Mouse (Mus musculus) heart, embryonic 15.5 days (tissue): ENCODE data around the gene Aagab. TPM values are rescaled to one million over a fixed set of nuclear protein-coding genes. Genes with fewer than 3 reads are reported as not detected.

ENCODE experiments used
- ATAC-seq: fragments of 200-750 bp; cut with Nextera tagmentation; replicated peaks from 2 replicates; pipeline ENCODE4 v1.8.0; 2017; ENCODE audit warnings: low read depth, moderate TSS enrichment; ENCODE audit not compliant: insufficient number of reproducible peaks, insufficient read depth, low FRiP score
- H3K27ac ChIP-seq: fragments of 300-500 bp; sonication (generic); 2 replicates; pipeline ENCODE4 v1.5.1; 2015; ENCODE audit warnings: mild to moderate bottlenecking, inconsistent platforms
- H3K27me3 ChIP-seq: fragments of 300-500 bp; sonication (generic); 2 replicates; pipeline ENCODE4 v1.6.1; 2015; ENCODE audit warnings: inconsistent platforms
- H3K36me3 ChIP-seq: fragments of 300-500 bp; sonication (generic); 2 replicates; pipeline ENCODE4 v1.6.1; 2015; ENCODE audit warnings: mild to moderate bottlenecking, inconsistent platforms
- H3K4me1 ChIP-seq: fragments of 300-500 bp; sonication (generic); replicated peaks from 2 replicates; pipeline ENCODE4 v1.6.1; 2015; ENCODE audit warnings: inconsistent platforms
- H3K4me2 ChIP-seq: fragments of 300-500 bp; sonication (generic); 2 replicates; pipeline ENCODE4 v1.6.1; 2015; ENCODE audit warnings: inconsistent platforms, mild to moderate bottlenecking, moderate library complexity
- H3K4me3 ChIP-seq: fragments of 300-500 bp; sonication (generic); 2 replicates; pipeline ENCODE4 v1.5.1; 2015; ENCODE audit warnings: mild to moderate bottlenecking, inconsistent platforms
- H3K9ac ChIP-seq: fragments of 300-500 bp; sonication (generic); 2 replicates; pipeline ENCODE4 v1.6.1; 2015; ENCODE audit warnings: mild to moderate bottlenecking, inconsistent platforms
- H3K9me3 ChIP-seq: fragments of 300-500 bp; sonication (generic); replicated peaks from 2 replicates; pipeline ENCODE4 v1.6.1; 2016; ENCODE audit warnings: inconsistent platforms
- WGBS: fragments of 180-500 bp; shearing (Covaris S2); methylation state at CpG from one replicate; pipeline ENCODE4 v1.1.7; 2015; ENCODE audit warnings: mixed read lengths; 5-methylcytosine and 5-hydroxymethylcytosine counted together
- polyA plus RNA-seq: library from polyadenylated mRNA; unstranded; fragments of >200 nt; fragmentation: Nextera tagmentation; extraction: Ambion mirVana; gene quantifications from 2 replicates; pipeline ENCODE4 v1.2.1, GENCODE M21; 2015

Aagab gene
- polyA plus RNA-seq, 1 experiment from 2014 or later: 24.7 TPM

DNA sequence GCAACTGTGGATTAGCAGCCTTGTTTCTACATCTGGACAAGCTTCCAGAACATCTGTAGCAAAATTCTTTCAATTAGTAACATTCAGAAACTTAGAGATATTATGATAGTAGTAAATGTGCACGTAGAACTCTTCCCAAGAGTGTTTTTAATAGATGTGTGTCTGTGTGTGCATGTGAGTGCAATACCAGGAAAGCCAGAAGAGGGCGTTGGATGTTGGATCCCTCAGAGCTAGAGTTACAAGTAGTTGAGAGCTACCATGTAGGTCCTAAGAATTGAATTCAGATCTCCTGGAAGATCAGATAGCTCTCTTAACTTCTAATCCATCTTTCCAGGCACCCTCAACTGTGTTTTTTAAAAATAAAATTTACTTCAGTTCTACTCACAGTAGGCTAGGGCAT, 4.1 kb downstream of the Aagab start:
- H3K4me1 ChIP-seq: peaks cover 35% of the 10 kb centered on the region
- H3K27ac ChIP-seq: no peak overlapping the region
- no peak overlapping the region for H3K4me3 ChIP-seq
- no peaks in the 10 kb centered on the region for H3K36me3 ChIP-seq
- H3K9ac ChIP-seq: no peak overlapping the region
- no peak for ATAC-seq
- 69% methylated on average over 2 of the region's 2 CpGs for WGBS
- no peak overlapping the region for H3K4me2 ChIP-seq
- H3K9me3 ChIP-seq: no peaks in the 10 kb centered on the region
- H3K27me3 ChIP-seq: no peaks in the 10 kb centered on the region

DNA sequence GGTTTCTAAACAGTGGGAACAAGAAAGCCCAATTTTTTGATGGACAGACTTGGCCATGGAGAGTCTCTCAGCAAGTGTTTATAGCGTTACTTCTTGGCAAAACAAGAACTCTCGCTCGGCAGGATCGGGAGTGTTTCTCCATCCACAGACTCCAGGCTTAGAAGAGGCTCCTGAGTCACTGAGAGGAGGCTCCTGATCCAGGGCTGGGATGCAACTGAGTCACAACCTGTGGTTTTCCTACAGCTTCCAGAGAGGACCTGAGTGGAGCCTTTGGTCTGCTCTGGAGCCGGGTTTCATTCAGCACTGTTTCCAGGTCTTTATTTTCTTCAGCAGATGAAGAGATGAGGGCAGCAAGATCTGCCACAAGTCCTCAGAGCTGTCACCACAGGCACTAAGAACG, 5.5 kb downstream of the Aagab start:
- WGBS: 78% methylated on average over 6 of the region's 6 CpGs
- no peak for ATAC-seq

DNA sequence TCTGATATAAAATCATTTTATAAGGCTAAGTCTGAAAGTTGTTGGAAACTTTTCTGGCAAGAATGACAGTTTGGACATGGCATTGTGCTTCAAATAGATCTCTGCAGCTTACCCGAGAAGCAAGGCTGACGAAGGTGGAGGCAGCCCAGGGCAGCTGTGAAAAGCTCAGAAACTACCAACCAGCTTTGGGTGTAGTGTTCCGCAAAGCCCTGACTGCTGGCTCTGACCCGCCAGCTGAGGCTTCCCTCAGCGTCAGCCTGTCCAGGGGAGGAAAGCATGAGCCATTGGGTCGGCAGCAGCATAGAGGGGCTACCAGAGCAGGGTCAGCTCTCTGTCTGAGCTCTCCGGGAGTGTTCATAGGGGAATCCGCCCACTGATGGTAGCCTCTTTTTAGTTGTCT, 6.8 kb downstream of the Aagab start:
- no peak for ATAC-seq
- Histone ChIP-seq H3K9me3 (no peaks in the 10 kb centered on the region), H3K9ac (no peak overlapping the region), H3K27ac (no peak overlapping the region), H3K4me3 (no peak overlapping the region), H3K4me2 (no peak overlapping the region), H3K4me1 (peaks cover 45% of the 10 kb centered on the region), H3K36me3 (no peaks in the 10 kb centered on the region), H3K27me3 (no peaks in the 10 kb centered on the region)
- WGBS: 67% methylated on average over 8 of the region's 8 CpGs

More for the DNA sequence above, 5.5 kb downstream of the Aagab start:
- Histone ChIP-seq H3K4me3 (no peak overlapping the region), H3K4me1 (peaks cover 44% of the 10 kb centered on the region), H3K9me3 (no peaks in the 10 kb centered on the region), H3K9ac (no peak overlapping the region), H3K4me2 (no peak overlapping the region), H3K27me3 (no peaks in the 10 kb centered on the region), H3K27ac (no peak overlapping the region), H3K36me3 (no peaks in the 10 kb centered on the region)

DNA sequence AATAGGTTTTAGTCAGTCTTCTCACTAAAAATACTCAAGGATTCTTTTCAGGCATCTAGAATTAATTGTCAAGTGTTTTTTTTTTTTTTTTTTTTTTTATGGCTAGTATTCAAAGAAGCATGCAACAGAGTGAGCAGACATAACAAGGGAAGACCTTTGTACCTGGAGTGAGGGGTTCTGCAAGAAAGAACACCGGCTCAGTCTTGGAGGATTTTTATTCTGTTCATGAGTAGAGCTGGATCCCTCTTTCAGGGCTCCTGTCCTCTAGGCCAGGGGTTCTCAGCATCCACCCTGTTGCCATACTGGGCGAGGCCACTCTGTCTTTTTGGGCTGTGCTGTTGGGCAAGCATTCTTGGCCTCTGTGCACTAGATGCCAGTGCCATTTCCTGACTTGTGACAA, 7.3 kb downstream of the Aagab start:
- peaks cover 43% of the 10 kb centered on the region for H3K4me1 ChIP-seq
- H3K9me3 ChIP-seq: no peaks in the 10 kb centered on the region
- H3K36me3 ChIP-seq: no peaks in the 10 kb centered on the region
- H3K27ac ChIP-seq: no peak overlapping the region
- H3K4me3 ChIP-seq: no peak overlapping the region
- H3K27me3 ChIP-seq: no peaks in the 10 kb centered on the region
- ATAC-seq: no peak
- 90% methylated on average over 2 of the region's 2 CpGs for WGBS
- no peak overlapping the region for H3K4me2 ChIP-seq
- H3K9ac ChIP-seq: no peak overlapping the region

DNA sequence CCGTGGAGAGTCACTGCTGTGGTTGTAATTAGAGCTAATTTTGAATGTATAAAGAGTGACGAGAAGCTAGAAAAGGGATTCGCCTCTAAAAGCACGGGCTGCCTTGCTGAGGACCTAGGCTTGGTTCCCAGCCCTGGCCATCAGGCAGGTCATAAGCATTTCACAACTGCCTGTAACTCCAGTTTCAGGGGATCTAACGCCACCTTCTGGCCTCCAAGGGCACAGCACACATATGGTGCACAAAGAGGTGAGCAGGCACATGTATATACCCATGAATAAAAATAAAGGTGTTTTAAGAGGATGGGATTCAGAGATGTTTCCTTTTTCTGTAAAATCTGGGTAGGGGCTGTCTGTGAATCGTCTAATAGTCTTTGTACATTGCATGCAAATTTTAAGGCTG, 7.8 kb downstream of the Aagab start:
- H3K27me3 ChIP-seq: no peaks in the 10 kb centered on the region
- peaks cover 39% of the 10 kb centered on the region for H3K4me1 ChIP-seq
- no peaks in the 10 kb centered on the region for H3K36me3 ChIP-seq
- no peak overlapping the region for H3K4me3 ChIP-seq
- H3K9me3 ChIP-seq: no peaks in the 10 kb centered on the region
- no peak overlapping the region; the same call in 1 of the 2 replicates for H3K27ac ChIP-seq
- WGBS: 88% methylated on average over 6 of the region's 6 CpGs
- no peak overlapping the region for H3K9ac ChIP-seq
- no peak overlapping the region for H3K4me2 ChIP-seq
- no peak for ATAC-seq

DNA sequence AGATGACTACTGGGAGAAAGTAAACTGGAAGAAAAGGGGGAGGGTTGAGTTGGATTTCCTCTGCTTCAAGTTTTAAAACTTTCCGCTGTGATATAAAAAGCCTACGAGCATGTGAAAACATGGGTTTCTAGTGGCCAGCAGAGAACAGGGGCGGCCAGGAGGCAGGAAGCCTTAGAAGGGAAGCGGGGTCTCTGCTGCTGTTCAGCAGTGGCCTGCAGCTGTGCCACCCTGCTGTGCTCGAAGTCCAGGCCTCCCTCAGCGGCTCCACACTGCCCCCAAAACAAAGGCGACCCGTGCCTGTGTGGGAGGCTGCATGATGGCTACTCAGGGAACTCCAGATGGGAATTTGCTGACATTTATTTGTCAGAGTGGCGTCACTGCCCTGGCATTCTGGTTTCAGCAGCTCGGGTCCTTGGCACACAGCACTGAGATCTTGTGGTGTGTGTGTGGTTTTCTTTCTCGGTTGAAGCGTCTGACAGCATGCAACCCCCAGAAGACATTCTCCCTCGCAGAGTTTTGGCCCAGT, 8.4 kb downstream of the Aagab start:
- no peak overlapping the region for H3K4me3 ChIP-seq
- no peaks in the 10 kb centered on the region for H3K27me3 ChIP-seq
- peak overlapping the region; percentile 42 for H3K4me2 ChIP-seq
- no peaks in the 10 kb centered on the region for H3K36me3 ChIP-seq
- H3K9ac ChIP-seq: no peak overlapping the region; the same call in 1 of the 2 replicates
- no peaks in the 10 kb centered on the region for H3K9me3 ChIP-seq
- peaks cover 37% of the 10 kb centered on the region for H3K4me1 ChIP-seq
- 20% methylated on average over 13 of the region's 13 CpGs for WGBS
- ATAC-seq: peak; percentile 71; the same call in 1 of the 2 replicates
- H3K27ac ChIP-seq: peak overlapping the region; percentile 60

DNA sequence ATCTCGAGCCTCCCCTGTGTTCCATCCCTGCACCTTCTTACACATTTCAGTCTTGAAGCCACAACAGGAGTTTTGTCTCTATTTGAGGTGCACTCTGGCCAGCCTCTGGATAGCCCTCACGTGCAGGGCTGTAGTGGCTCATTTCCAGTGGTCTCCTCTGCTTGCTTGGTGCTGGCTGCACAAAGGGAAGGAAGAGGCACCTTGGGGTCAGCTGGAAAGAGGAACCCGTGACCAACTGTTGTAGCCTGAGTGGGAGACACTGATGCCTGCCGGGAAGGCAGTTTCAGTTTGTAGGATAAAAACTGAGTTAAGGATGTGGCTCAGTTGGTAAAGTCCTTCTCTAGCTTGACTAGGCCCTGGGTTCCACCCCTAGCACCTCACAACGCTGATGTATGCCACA, 9.5 kb downstream of the Aagab start:
- no peaks in the 10 kb centered on the region for H3K9me3 ChIP-seq
- WGBS: 58% methylated on average over 5 of the region's 5 CpGs
- no peak overlapping the region for H3K9ac ChIP-seq
- no peaks in the 10 kb centered on the region for H3K27me3 ChIP-seq
- H3K4me2 ChIP-seq: no peak overlapping the region
- no peak overlapping the region for H3K4me3 ChIP-seq
- 0 out of 2 replicates have a peak overlapping the region, but pooled peaks have one; percentile 60 for H3K27ac ChIP-seq
- peaks cover 6% of the 10 kb centered on the region for H3K36me3 ChIP-seq
- H3K4me1 ChIP-seq: peaks cover 37% of the 10 kb centered on the region
- ATAC-seq: no peak

DNA sequence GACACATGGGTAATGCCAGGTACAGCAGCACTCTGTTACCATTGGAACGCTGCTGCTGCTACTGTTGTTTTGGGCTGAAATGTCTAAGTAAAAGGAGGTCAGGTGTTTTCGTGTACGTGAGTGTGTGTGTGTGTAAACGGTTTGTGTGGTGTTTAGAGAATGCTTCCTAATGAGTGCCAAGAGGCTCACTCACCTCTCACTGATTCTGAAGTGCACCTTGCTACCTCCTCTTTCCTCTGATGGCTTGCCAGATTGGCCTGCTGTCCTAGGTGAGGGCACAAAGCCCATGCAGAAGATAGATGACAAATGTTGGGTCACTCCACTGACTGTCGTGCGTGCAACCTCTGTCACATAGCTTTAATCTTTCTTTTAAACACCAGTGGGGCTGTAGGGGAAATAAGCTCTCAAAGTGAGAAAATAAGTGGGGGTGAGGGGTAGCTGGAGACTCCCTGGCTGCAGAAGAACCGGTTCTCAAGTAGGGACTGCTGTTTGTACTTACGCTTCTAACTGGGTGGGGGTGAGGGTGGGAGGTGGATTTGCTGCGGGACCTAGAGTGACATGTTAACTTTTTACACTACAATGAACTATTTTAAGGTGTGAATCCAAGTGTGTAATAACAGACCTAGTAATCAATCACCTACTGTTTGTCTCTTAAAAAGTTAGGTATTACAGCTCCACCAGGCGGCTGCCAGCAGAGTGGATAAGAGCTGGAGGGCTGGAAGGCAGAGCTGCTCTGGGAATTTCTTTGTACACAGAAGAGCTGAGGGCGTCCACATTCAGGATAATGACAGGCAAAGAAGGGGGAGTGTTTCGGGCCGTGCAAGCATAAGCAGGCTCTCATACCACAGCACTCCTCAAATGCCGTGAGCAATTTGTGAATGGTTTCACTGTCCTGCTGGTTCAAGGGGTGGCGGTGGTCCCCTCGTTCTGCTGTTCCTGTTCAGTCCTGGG, 10.4 kb downstream of the Aagab start:
- Histone ChIP-seq H3K4me1 (peaks cover 37% of the 10 kb centered on the region), H3K9me3 (no peaks in the 10 kb centered on the region), H3K27ac (no peak overlapping the region), H3K4me3 (no peak overlapping the region), H3K9ac (no peak overlapping the region), H3K36me3 (peaks cover 14% of the 10 kb centered on the region), H3K27me3 (no peaks in the 10 kb centered on the region), H3K4me2 (no peak overlapping the region; the same call in 1 of the 2 replicates)
- no peak; the same call in 1 of the 2 replicates for ATAC-seq
- WGBS: 59% methylated on average over 16 of the region's 16 CpGs

DNA sequence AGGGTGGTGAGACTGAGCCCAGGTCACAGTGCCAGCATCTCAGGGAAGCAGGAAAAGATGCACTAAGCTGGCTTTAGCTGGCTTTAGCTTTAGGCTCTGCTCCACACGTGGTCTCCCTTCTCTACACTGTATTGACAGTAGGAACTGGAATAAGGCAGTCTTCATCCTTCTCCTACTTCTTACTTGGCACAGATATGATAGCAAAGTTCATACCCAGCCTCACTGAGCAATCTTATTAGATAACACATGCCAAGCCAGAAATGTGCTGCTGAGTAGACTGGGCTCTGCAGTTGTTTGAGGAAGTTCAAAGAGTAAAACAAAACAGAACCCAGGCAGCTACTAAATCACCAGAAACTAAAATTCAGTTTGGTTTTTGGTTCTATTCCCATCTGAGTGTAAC, 11.1 kb downstream of the Aagab start:
- Histone ChIP-seq H3K9me3 (no peaks in the 10 kb centered on the region), H3K36me3 (peaks cover 22% of the 10 kb centered on the region), H3K27ac (no peak overlapping the region), H3K9ac (no peak overlapping the region), H3K27me3 (no peaks in the 10 kb centered on the region), H3K4me3 (no peak overlapping the region), H3K4me1 (peaks cover 37% of the 10 kb centered on the region), H3K4me2 (no peak overlapping the region; the same call in 1 of the 2 replicates)
- 22% methylated on average over 1 of the region's 1 CpGs for WGBS
- ATAC-seq: no peak

DNA sequence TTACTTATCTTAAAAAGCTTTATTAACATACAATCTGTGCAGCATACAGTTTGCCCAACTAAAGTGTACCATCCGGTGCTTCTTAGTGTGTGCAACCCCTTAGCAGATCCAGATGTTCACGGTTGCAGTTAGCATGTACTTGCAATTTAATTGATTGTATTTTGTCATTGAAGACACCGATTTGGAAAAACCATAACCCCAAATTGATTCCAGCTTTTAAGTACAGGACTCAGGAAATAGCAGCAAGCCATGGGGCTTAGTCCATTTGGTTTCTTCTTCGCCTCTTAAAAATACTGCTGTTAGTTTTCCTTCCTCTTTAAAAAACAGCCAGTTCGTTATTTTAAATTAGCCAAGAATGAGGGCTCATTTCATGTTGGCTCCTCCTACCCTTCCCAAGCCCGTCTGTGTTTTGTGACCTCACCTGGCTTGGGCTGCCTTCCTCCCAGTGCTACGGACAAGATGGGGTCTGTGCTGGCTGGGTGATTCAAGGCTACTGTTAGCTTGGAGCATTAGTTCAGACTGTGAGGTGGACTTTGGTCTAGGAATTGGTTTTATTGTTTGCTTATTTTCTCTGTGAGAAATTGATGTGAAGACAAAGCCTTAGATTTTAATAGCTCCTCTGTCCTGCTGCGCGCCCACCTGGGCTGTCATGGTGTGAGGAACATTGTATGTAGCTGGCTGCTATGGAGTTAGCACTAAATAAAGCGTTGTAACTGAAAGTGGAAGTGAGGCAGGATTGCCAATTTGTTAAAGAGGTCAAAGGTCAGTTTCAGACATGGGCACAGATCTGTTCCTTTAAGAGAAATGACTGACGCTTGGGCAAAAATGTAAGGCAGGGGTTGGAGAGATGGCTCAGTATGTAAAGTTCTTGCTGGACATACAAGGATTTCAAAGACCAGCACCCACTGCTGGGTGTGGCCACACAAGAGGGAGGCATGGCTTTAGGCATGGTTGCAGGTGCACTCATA, 11.8 kb downstream of the Aagab start:
- Histone ChIP-seq H3K4me2 (no peak overlapping the region), H3K4me3 (no peak overlapping the region), H3K9me3 (no peaks in the 10 kb centered on the region), H3K27ac (no peak overlapping the region), H3K4me1 (peaks cover 35% of the 10 kb centered on the region), H3K27me3 (no peaks in the 10 kb centered on the region), H3K36me3 (peaks cover 25% of the 10 kb centered on the region), H3K9ac (no peak overlapping the region)
- ATAC-seq: no peak
- 82% methylated on average over 11 of the region's 11 CpGs for WGBS

DNA sequence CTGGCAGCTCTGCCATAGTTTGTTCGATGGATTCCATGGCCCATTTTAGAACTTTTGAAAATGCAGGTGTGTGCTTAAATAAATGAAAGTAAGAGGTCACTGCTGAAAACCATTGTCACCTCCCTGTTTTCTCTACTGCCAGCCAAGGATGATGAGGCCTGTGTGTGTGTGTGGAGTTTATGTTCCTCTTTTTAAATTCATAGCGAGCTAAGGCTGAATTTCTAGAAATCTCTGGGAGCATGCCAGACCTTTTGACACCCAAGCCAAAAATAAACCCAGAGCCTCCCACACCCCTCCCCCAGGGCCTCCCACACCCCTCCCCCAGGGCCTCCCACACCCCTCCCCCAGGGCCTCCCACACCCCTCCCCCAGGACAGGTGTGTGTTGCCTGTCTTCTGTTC, 15.5 kb downstream of the Aagab start:
- WGBS: 77% methylated on average over 2 of the region's 2 CpGs

More for the DNA sequence above, 15.5 kb downstream of the Aagab start:
- Histone ChIP-seq H3K4me3 (no peak overlapping the region), H3K9me3 (no peaks in the 10 kb centered on the region), H3K27ac (no peak overlapping the region), H3K27me3 (no peaks in the 10 kb centered on the region), H3K4me2 (no peak overlapping the region), H3K36me3 (peaks cover 32% of the 10 kb centered on the region), H3K9ac (no peak overlapping the region), H3K4me1 (peaks cover 7% of the 10 kb centered on the region)
- ATAC-seq: no peak
